Mouse (Mus musculus) spleen, postnatal 14 days (tissue): ENCODE results near the gene Rdh16f2.
"Not testable (repeated sequence)": the region's sequence is repeated elsewhere in the genome, so short reads cannot be mapped to it uniquely, and the experiment has no call there.

Experiments used
- DNase-seq, 2 experiments: peaks; one replicate each; pipeline ENCODE4 v3.0.0; 2021 to 2022; ENCODE audit warnings: low spot score in 2 of 2

Rdh16f2 gene

DNA sequence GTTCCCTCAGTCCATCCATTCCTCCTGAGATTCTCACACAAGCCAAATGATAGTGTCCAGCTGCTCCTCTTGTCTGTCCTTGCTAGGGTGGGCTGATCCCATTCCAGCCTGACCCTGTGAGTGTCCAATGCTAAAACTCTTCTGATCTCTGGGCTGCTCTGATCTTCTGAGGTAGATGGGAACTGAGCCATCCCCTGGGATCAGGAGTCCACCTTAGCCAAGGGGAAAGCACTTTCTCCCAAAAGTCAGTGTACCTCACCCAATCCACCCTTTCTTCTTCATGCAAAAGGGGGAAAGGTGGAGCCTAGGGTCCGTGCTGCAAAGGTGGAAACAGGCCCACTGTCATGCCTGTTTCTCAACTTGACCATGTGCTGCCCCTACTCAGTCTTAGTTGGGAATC is 25.2 kb downstream of the Rdh16f2 start:
- DNase-seq = no peak

GRCm38 (mm10) chr10:127893163-127894022 is 27.1 kb downstream of the Rdh16f2 start:
- not testable (repeated sequence) for DNase-seq

DNA sequence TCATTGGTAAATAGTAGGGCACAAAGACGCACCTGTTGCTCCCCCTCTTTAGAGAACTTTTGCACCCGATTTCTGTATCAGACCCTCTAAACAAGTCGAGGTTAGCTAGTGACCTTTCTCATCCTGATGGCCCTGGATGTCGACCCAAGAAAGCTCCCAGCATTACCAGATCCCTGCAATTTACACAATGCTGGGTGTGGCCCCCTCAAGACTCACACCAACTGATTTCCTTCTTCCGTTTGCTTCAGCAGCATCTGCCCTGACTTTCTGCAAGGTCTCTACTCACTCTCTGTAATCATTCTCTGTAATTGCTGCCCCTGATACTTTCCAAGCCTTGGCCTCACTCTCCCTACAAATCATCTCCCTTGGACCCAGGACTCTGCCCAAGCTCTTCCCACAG is 30.4 kb downstream of the Rdh16f2 start:
- DNase-seq = no peak

GRCm38 (mm10) chr10:127897506-127897905 is 31.2 kb downstream of the Rdh16f2 start:
- no peak for DNase-seq

DNA sequence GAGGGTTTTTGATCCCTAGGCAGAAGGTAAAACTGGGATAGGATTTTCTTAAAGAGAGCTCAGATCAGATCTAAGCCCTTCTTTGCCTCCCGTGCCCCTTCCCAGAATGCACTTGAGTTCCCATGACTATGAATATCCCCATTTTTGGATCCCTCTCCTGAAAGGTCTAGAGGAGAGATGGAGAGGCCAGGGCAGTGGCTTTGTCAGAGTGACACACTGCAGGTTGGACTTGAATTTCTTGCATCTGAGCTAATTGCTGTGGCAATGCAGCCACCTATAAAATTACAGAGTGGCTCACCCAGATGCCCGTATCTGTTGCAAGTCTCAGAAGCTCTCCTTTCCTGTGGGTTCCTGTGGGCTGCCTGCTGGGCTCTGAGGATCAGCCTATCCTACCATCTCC is 31.9 kb downstream of the Rdh16f2 start, which contains the start of gene Sdr9c7:
TSS of gene Sdr9c7 (plus strand) at position 301 of the 400 bp plus-strand sequence.
- no peak for DNase-seq

DNA sequence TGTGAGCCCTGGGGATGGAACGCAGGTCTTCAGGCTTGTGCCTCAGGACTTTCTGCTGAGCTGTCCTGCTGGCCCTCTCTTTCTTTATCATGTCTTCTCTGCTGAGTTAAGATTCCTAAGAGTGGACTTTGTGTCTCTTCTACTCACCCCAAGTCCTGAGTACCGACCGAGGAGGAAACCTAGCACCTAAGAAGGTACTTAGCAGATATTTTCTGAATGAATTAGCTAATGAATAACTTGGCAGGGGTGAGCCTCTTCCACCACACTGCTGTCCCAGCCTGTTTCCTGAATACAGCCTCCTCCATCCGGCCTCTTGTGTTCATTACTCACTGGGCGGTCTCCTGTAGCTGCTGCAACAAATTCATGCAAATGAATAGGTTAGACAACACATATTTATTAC is 33.5 kb downstream of the Rdh16f2 start:
- no peak for DNase-seq

DNA sequence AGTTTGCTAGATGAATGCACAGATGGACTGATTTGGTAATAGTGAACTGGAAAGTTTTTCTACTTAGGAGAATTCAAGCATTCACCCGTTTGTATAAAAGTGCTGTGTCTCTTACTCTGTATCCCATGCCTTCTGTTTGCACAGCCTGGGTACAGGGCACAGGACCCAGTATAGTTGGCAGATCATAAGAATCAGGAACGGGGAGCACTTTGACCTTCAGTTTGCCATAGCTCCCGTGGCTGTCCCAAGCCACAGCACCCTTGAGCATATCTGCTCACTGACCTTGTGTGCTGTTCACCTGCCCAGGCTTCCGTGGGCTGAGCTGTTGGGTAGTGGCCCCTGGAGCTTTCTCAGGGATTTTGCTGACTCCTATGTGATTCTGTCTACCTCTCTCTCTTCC is 35.5 kb downstream of the Rdh16f2 start:
- DNase-seq = no peak

DNA sequence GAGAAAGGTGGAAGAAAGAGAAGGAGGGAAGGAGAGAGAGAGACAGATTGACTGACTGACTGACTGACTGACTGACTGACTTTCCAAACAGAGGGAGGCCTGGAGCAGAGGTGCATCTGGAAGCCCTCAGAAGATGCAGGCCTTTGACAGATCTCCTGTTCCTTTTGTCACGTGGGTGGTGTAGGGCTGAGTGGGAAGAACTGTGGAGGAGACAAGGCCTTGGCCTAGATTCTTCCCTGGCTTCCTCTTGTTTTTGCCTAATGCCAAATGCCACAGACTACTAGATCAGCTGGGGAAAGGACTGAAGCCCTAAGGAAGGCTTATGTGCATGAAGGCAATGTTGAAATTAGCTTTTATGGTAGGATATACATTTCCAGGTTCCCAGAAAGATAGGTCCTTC is 36.8 kb downstream of the Rdh16f2 start:
- DNase-seq = no peak

- no peak for DNase-seq
Measured at GRCm38 (mm10) chr10:127904718-127905446, 38.6 kb downstream of the Rdh16f2 start.

GRCm38 (mm10) chr10:127906138-127906537 is 39.9 kb downstream of the Rdh16f2 start:
- DNase-seq = no peak

DNA sequence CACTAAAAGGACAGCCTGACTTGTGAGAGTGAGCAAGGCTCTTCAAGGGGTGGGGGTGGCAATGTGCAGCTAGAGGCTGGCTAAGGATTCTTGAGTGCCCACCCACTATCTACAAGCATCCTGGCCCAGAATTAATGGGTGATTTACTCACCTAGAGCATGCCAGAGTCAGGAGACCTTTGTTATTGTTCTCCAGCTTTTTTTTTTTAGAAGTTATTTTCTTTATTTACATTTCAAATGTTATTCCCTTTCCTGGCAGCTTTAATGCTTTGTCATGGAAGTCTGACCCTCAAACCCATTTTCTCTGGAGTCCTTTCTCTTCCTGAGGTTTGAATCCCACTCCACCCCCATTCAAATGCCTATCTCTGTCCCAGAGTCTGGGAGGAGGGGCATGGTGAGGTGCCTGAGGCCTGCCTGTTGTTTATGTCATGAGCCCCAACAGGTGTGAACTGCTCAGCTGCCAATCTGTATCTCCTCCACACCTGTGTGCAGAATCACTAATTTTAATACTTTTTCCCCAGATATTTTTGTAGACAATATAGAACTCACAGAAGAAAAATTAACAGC is 41.2 kb downstream of the Rdh16f2 start:
- no peak for DNase-seq

DNA sequence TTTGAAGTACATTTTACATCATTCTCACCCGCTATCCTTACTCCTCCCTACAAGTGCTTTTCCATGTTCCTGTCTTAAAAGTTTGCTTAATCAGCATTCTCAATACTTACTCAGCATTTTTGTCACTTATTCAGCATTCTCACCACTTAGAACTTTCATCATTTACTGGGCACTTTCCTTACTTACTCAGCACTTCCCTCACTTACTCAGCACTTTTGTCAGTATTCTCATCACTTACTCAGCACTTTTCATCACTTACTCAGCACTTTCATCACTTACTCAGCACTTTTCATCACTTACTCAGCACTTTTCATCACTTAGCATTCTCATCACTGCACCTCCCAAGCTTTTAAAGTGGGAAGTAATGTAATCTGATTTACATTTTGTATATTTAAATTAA is 49.3 kb downstream of the Rdh16f2 start:
- no peak for DNase-seq

DNA sequence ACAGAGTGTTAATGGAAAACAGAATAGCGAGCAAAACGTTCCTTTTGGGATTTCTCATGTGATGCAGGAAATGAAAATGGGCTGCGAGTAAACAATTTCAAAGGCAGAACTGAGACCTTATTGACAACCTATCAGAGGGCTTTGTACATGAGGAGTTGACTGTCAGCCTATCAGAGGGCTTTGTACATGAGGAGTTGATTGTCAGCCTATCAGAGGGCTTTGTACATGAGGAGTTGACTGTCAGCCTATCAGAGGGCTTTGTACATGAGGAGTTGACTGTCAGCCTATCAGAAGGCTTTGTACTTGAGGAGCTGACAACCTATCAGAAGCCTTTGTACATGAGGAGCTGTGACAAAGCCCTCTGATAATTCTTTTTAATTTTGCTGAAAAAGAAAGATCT is 50.9 kb downstream of the Rdh16f2 start:
- DNase-seq = not testable (repeated sequence)

DNA sequence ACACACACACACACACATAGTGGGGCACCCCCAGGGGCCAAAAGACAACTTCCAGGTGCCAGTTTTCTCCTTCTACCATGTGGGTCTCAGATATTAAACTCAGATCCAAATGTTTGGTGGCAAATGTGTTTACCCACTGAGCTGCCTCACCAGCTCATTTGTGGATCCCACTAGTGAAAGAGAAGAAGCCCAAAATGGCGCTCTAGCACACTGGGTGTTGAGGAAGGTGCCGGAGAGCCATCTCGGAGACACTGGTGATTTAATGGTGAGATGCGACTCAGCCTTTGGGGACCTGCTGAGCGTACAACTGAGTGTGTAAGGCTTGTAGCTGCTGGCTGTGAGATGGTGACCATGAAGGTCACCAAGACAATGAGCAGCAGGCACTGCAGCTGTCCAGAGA is 51.4 kb downstream of the Rdh16f2 start:
- DNase-seq = no peak

- no peak for DNase-seq
Measured at GRCm38 (mm10) chr10:127922241-127922640, 56.0 kb downstream of the Rdh16f2 start.

GRCm38 (mm10) chr10:127923024-127923423 is 56.8 kb downstream of the Rdh16f2 start:
- DNase-seq = no peak

- no peak for DNase-seq
Measured at GRCm38 (mm10) chr10:127924597-127925378, 58.5 kb downstream of the Rdh16f2 start.
